Mouse (Mus musculus) embryonic facial prominence, embryonic 11.5 days (tissue): ENCODE data around the gene Sf3a3. TPM values are rescaled to one million over a fixed set of nuclear protein-coding genes. Genes with fewer than 3 reads are reported as not detected.
A peak's percentile ranks its signal among the peaks of the same experiment; 100 is the strongest.
"Not testable (repeated sequence)": the region's sequence is repeated elsewhere in the genome, so short reads cannot be mapped to it uniquely, and the experiment has no call there.

Experiments
- ATAC-seq: fragments of 200-750 bp; cut with Nextera tagmentation; replicated peaks from 2 replicates; pipeline ENCODE4 v1.8.0; 2017; ENCODE audit warnings: low read depth; ENCODE audit not compliant: insufficient number of reproducible peaks, low FRiP score, low TSS enrichment
- DNase-seq: peaks from one replicate; pipeline ENCODE4 v3.0.0-alpha.2; 2015; ENCODE audit warnings: low spot score
- H3K27ac ChIP-seq: fragments of 300-500 bp; sonication (generic); replicated peaks from 2 replicates; pipeline ENCODE4 v1.5.1; 2014; ENCODE audit warnings: mild to moderate bottlenecking, low read depth, low read length, control low read depth
- H3K27me3 ChIP-seq: fragments of 300-500 bp; sonication (generic); 2 replicates; pipeline ENCODE4 v1.6.1; 2014; ENCODE audit warnings: mild to moderate bottlenecking, low read length, moderate library complexity, mixed read lengths; ENCODE audit not compliant: control insufficient read depth, insufficient read depth
- H3K36me3 ChIP-seq: fragments of 300-500 bp; sonication (generic); replicated peaks from 2 replicates; pipeline ENCODE4 v1.6.1; 2014; ENCODE audit warnings: low read depth, mild to moderate bottlenecking, low read length, moderate library complexity, mixed read lengths; ENCODE audit not compliant: control insufficient read depth, insufficient read depth
- H3K4me1 ChIP-seq: fragments of 300-500 bp; sonication (generic); 2 replicates; pipeline ENCODE4 v1.6.1; 2014; ENCODE audit warnings: low read length, mixed read lengths; ENCODE audit not compliant: control insufficient read depth, insufficient read depth
- H3K4me2 ChIP-seq: fragments of 300-500 bp; sonication (generic); 2 replicates; pipeline ENCODE4 v1.6.1; 2014; ENCODE audit warnings: low read depth, mild to moderate bottlenecking, control low read depth, low read length, moderate library complexity
- H3K4me3 ChIP-seq: fragments of 300-500 bp; sonication (generic); 2 replicates; pipeline ENCODE4 v1.5.1; 2014; ENCODE audit warnings: low read depth, low read length, control low read depth
- H3K9ac ChIP-seq: fragments of 300-500 bp; sonication (generic); replicated peaks from 2 replicates; pipeline ENCODE4 v1.6.1; 2014; ENCODE audit warnings: mild to moderate bottlenecking, control low read depth, low read length
- H3K9me3 ChIP-seq: fragments of 300-500 bp; sonication (generic); replicated peaks from 2 replicates; pipeline ENCODE4 v1.6.1; 2016; ENCODE audit warnings: mild to moderate bottlenecking, low read length, inconsistent platforms, mixed read lengths; ENCODE audit not compliant: control insufficient read depth
- WGBS: fragments of 180-500 bp; shearing (Covaris S2); extraction: QIAGEN DNeasy Blood & Tissue Kit; methylation state at CpG from one replicate; pipeline ENCODE4 v1.1.7; 2014; 5-methylcytosine and 5-hydroxymethylcytosine counted together
- polyA plus RNA-seq: library from polyadenylated mRNA; unstranded; fragments of >200 nt; fragmentation: Nextera tagmentation; extraction: Ambion mirVana; gene quantifications from 2 replicates; pipeline ENCODE4 v1.2.1, GENCODE M21; 2014

Sf3a3 gene
- polyA plus RNA-seq, 1 experiment from 2014 or later, result 236 TPM

GRCm38 (mm10) chr4:124701916-124702315 is 12.7 kb upstream of the Sf3a3 start:
- Histone ChIP-seq H3K4me3 (peak overlapping the region; percentile 82), H3K4me2 (peak overlapping the region; percentile 84), H3K36me3 (peaks cover 6% of the 10 kb centered on the region), H3K27ac (peak overlapping the region; percentile 89), H3K4me1 (peaks cover 25% of the 10 kb centered on the region), H3K9me3 (no peaks in the 10 kb centered on the region), H3K9ac (peak overlapping the region; percentile 89), H3K27me3 (no peaks in the 10 kb centered on the region)
- DNase-seq (no peak), ATAC-seq (no peak)
- 31% methylated on average over 2 of the region's 5 CpGs for whole genome bisulfite sequencing

- Histone ChIP-seq H3K27ac (peak overlapping the region; percentile 92), H3K4me2 (peak overlapping the region; percentile 21), H3K4me3 (no peak overlapping the region), H3K4me1 (peaks cover 25% of the 10 kb centered on the region), H3K9ac (peak overlapping the region; percentile 55), H3K9me3 (no peaks in the 10 kb centered on the region), H3K27me3 (no peaks in the 10 kb centered on the region), H3K36me3 (peaks cover 6% of the 10 kb centered on the region)
- ATAC-seq (no peak), DNase-seq (no peak)
- 23% methylated on average over 2 of the region's 2 CpGs for WGBS
Measured at GRCm38 (mm10) chr4:124703406-124703805, 11.2 kb upstream of the Sf3a3 start.

GRCm38 (mm10) chr4:124703881-124704796 is 10.4 kb upstream of the Sf3a3 start:
- peak overlapping the region; percentile 55 for H3K9ac ChIP-seq
- WGBS, result 5% methylated on average over 6 of the region's 6 CpGs
- H3K9me3 ChIP-seq, result no peaks in the 10 kb centered on the region
- ATAC-seq (no peak), DNase-seq (peak; percentile 66)
- peaks cover 25% of the 10 kb centered on the region for H3K4me1 ChIP-seq
- peak overlapping the region; percentile 41 for H3K4me2 ChIP-seq
- H3K27me3 ChIP-seq, result no peaks in the 10 kb centered on the region
- peaks cover 6% of the 10 kb centered on the region for H3K36me3 ChIP-seq
- peak overlapping the region; percentile 92 for H3K27ac ChIP-seq
- H3K4me3 ChIP-seq, result no peak overlapping the region

GRCm38 (mm10) chr4:124704797-124705474 is 9.6 kb upstream of the Sf3a3 start:
- H3K27ac ChIP-seq, result peak overlapping the region; percentile 92
- H3K9me3 ChIP-seq, result no peaks in the 10 kb centered on the region
- peaks cover 25% of the 10 kb centered on the region for H3K4me1 ChIP-seq
- H3K9ac ChIP-seq, result peak overlapping the region; percentile 55
- H3K27me3 ChIP-seq, result no peaks in the 10 kb centered on the region
- DNase-seq (peak; percentile 49), ATAC-seq (no peak)
- peaks cover 6% of the 10 kb centered on the region for H3K36me3 ChIP-seq
- peak overlapping the region; percentile 41 for H3K4me2 ChIP-seq
- WGBS, result 11% methylated on average over 11 of the region's 11 CpGs
- H3K4me3 ChIP-seq, result no peak overlapping the region

GRCm38 (mm10) chr4:124705661-124706269 is 8.8 kb upstream of the Sf3a3 start:
- no peaks in the 10 kb centered on the region for H3K9me3 ChIP-seq
- DNase-seq (no peak), ATAC-seq (no peak)
- peaks cover 25% of the 10 kb centered on the region for H3K4me1 ChIP-seq
- no peak overlapping the region; the same call in 1 of the 2 replicates for H3K4me2 ChIP-seq
- no peaks in the 10 kb centered on the region for H3K27me3 ChIP-seq
- 84% methylated on average over 23 of the region's 23 CpGs for WGBS
- H3K4me3 ChIP-seq, result no peak overlapping the region
- no peak overlapping the region for H3K9ac ChIP-seq
- H3K27ac ChIP-seq, result peak overlapping the region; percentile 92
- peaks cover 6% of the 10 kb centered on the region for H3K36me3 ChIP-seq

- ATAC-seq, H3K9ac ChIP-seq: not testable (repeated sequence)
- peaks cover 24% of the 10 kb centered on the region for H3K4me1 ChIP-seq
Measured at GRCm38 (mm10) chr4:124707381-124708199, 7.0 kb upstream of the Sf3a3 start.

GRCm38 (mm10) chr4:124708200-124708517 is 6.4 kb upstream of the Sf3a3 start:
- H3K4me1 ChIP-seq, result peaks cover 24% of the 10 kb centered on the region
- not testable (repeated sequence) for H3K4me3 ChIP-seq, H3K27me3 ChIP-seq, H3K36me3 ChIP-seq, H3K9me3 ChIP-seq, ATAC-seq, DNase-seq
- H3K4me2 ChIP-seq, result peak overlapping the region; percentile 30; the same call in 1 of the 2 replicates
- WGBS, result 9% methylated on average over 1 of the region's 1 CpGs
- peak overlapping the region; percentile 96 for H3K27ac ChIP-seq
- H3K9ac ChIP-seq, result peak overlapping the region; percentile 43

More at GRCm38 (mm10) chr4:124707381-124708199, 7.0 kb upstream of the Sf3a3 start:
- H3K4me2 ChIP-seq, H3K9me3 ChIP-seq, DNase-seq, H3K4me3 ChIP-seq, H3K36me3 ChIP-seq, H3K27me3 ChIP-seq: not testable (repeated sequence)
- H3K27ac ChIP-seq, result peak overlapping the region; percentile 96
- WGBS, result 86% methylated on average over 25 of the region's 25 CpGs
